8 mouse cellular contexts compared by ENCODE assay signal in genomic region chr10:91166890-91167289, GRCm38 (mm10). TPM values are rescaled to one million over a fixed set of nuclear protein-coding genes. Genes with fewer than 3 reads are reported as not detected.
DNase-seq lines count a peak whose midpoint lies in the region; ATAC-seq lines count a peak whose summit lies in the region.

No protein-coding gene starts in this region.

- 67% methylated on average over 5 of the region's 5 CpGs for WGBS in heart, embryonic 11.5 days (ENCODE audit: insufficient replicate concordance)
- 35% methylated on average over 5 of the region's 5 CpGs for WGBS in lung, embryonic 16.5 days

- H3K4me1 ChIP-seq in heart, embryonic 11.5 days (ENCODE audit: control insufficient read depth, insufficient read depth, low read length), result peaks cover 16% of the 10 kb centered on the region
- peaks cover 26% of the 10 kb centered on the region for H3K4me1 ChIP-seq in lung, embryonic 16.5 days (replicated peaks; ENCODE audit: control insufficient read depth, insufficient read depth, low read length)

- no peaks in the 10 kb centered on the region for H3K27me3 ChIP-seq in heart, embryonic 11.5 days (ENCODE audit: control insufficient read depth, insufficient read depth, low read length)
- H3K27me3 ChIP-seq in lung, embryonic 16.5 days (ENCODE audit: control insufficient read depth, insufficient read depth, low read depth, low read length), result no peaks in the 10 kb centered on the region

- peak overlapping the region; percentile 76 for H3K27ac ChIP-seq in heart, embryonic 11.5 days (ENCODE audit: low read depth, low read length)
- H3K27ac ChIP-seq in lung, embryonic 16.5 days (ENCODE audit: low read length), result peak overlapping the region; percentile 49; the same call in 1 of the 2 replicates

- peak overlapping the region; percentile 20; the same call in 1 of the 2 replicates for H3K4me3 ChIP-seq in heart, embryonic 11.5 days (ENCODE audit: low read depth, low read length)
- H3K4me3 ChIP-seq in lung, embryonic 16.5 days (ENCODE audit: low read length), result peak overlapping the region; percentile 30

- H3K9ac ChIP-seq in heart, embryonic 11.5 days (ENCODE audit: low read depth, low read length), result no peak overlapping the region; the same call in 1 of the 2 replicates
- no peak overlapping the region for H3K9ac ChIP-seq in lung, embryonic 16.5 days (ENCODE audit: low read length)

- DNase-seq in cerebellum, adult 18-20 months, result peak; percentile 52 to 71
- no peak for DNase-seq in cerebellum, adult 11 months
- peak; percentile 59 for DNase-seq in MN1 (ENCODE audit: low spot score)
- peak; percentile 66 for DNase-seq in embryo, embryonic 11 days
- DNase-seq in kidney, adult 9 months, result peak; percentile 76
- DNase-seq in skeletal muscle tissue, adult 2 months (ENCODE audit: low read depth, low spot score), result peak; percentile 62

- H3K36me3 ChIP-seq in heart, embryonic 11.5 days (ENCODE audit: control insufficient read depth, insufficient read depth, low read length), result peaks cover 17% of the 10 kb centered on the region
- H3K36me3 ChIP-seq in lung, embryonic 16.5 days (ENCODE audit: control insufficient read depth, insufficient read depth, low read length), result peaks cover 30% of the 10 kb centered on the region

- peak overlapping the region; percentile 82 for H3K4me2 ChIP-seq in heart, embryonic 11.5 days
- H3K4me2 ChIP-seq in lung, embryonic 16.5 days (ENCODE audit: low read depth, low read length), result peak overlapping the region; percentile 62

- no peaks in the 10 kb centered on the region for H3K9me3 ChIP-seq in heart, embryonic 11.5 days (replicated peaks; ENCODE audit: control insufficient read depth, low read length)
- H3K9me3 ChIP-seq in lung, embryonic 16.5 days (ENCODE audit: control insufficient read depth, low read length), result no peaks in the 10 kb centered on the region

- ATAC-seq in heart, embryonic 11.5 days (replicated peaks; ENCODE audit: insufficient number of reproducible peaks, low FRiP score, low TSS enrichment), result no peak
- no peak for ATAC-seq in lung, embryonic 16.5 days (ENCODE audit: low read depth)

RNA-seq across cellular contexts. Expression of gene Tmpo, which starts 14.2 kb away (rescaled TPM):
- polyA plus RNA-seq in heart, embryonic 11.5 days (2014; fragmentation: Nextera tagmentation; extraction: Ambion mirVana), result 162 and 170 TPM in 2 replicates
- 210 and 220 TPM in 2 replicates for polyA plus RNA-seq in lung, embryonic 16.5 days (2015; fragmentation: Nextera tagmentation; extraction: Ambion mirVana)

RNA-seq across cellular contexts. Expression of gene Slc25a3, which starts 43.0 kb away (rescaled TPM):
- polyA plus RNA-seq in heart, embryonic 11.5 days (2014; fragmentation: Nextera tagmentation; extraction: Ambion mirVana), result 838 and 861 TPM in 2 replicates
- 405 and 406 TPM in 2 replicates for polyA plus RNA-seq in lung, embryonic 16.5 days (2015; fragmentation: Nextera tagmentation; extraction: Ambion mirVana)
